Mouse (Mus musculus) forebrain, embryonic 13.5 days (tissue): Measurements from ENCODE around the gene Nkain1. TPM values are rescaled to one million over a fixed set of nuclear protein-coding genes. Genes with fewer than 3 reads are reported as not detected.

Experiments
- ATAC-seq: fragments of 200-750 bp; cut with Nextera tagmentation; 2 replicates; pipeline ENCODE4 v1.8.0; 2017
- H3K27ac ChIP-seq: fragments of 300-500 bp; sonication (generic); 2 replicates; pipeline ENCODE4 v1.5.1; 2015; ENCODE audit warnings: inconsistent platforms, mild to moderate bottlenecking, moderate library complexity
- H3K27me3 ChIP-seq: fragments of 300-500 bp; sonication (generic); 2 replicates; pipeline ENCODE4 v1.6.1; 2015; ENCODE audit warnings: mild to moderate bottlenecking, inconsistent platforms
- H3K36me3 ChIP-seq: fragments of 300-500 bp; sonication (generic); 2 replicates; pipeline ENCODE4 v1.6.1; 2015; ENCODE audit warnings: mild to moderate bottlenecking, inconsistent platforms; ENCODE audit not compliant: poor library complexity, severe bottlenecking
- H3K4me1 ChIP-seq: fragments of 300-500 bp; sonication (generic); 2 replicates; pipeline ENCODE4 v1.6.1; 2015; ENCODE audit warnings: inconsistent platforms
- H3K4me2 ChIP-seq: fragments of 300-500 bp; sonication (generic); 2 replicates; pipeline ENCODE4 v1.6.1; 2015; ENCODE audit warnings: inconsistent platforms, mild to moderate bottlenecking, moderate library complexity
- H3K4me3 ChIP-seq: fragments of 300-500 bp; sonication (generic); 2 replicates; pipeline ENCODE4 v1.5.1; 2015; ENCODE audit warnings: mild to moderate bottlenecking, inconsistent platforms
- H3K9ac ChIP-seq: fragments of 300-500 bp; sonication (generic); 2 replicates; pipeline ENCODE4 v1.6.1; 2015; ENCODE audit warnings: mild to moderate bottlenecking, inconsistent platforms
- H3K9me3 ChIP-seq: fragments of 300-500 bp; sonication (generic); replicated peaks from 2 replicates; pipeline ENCODE4 v1.6.1; 2016; ENCODE audit warnings: inconsistent platforms
- WGBS: fragments of 180-500 bp; shearing (Covaris S2); methylation state at CpG from one replicate; pipeline ENCODE4 v1.1.7; 2015; 5-methylcytosine and 5-hydroxymethylcytosine counted together
- polyA plus RNA-seq: library from polyadenylated mRNA; unstranded; fragments of >200 nt; fragmentation: Nextera tagmentation; extraction: Ambion mirVana; gene quantifications from 2 replicates; pipeline ENCODE4 v1.2.1, GENCODE M21; 2015

Gene Nkain1
- polyA plus RNA-seq: 4.9 and 5.4 TPM in 2 replicates

DNA sequence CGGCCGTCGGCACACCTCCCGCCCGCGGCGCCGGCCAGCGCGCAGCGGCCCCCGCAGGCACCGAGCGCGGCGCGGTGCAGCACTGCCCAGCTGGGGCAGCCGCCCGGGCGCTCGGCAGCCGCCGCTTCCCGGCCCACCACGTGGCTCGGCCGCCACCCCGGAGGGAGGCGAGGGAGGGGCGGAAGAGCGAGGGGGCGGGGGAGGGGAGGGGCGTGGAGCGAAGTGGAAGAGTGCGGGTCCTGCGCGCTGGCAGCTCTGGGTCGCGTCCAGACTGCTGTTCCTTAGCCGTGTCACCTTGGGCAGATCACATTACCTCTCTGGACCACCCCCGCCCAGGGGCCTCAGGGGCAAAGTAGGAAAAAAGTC is at the start of gene Nkain1:
Gene Nkain1, minus strand, starts transcription at position 126 of the 366 bp plus-strand sequence.
- 0% methylated on average over 22 of the region's 41 CpGs for WGBS
- peak within 1 kb of the TSS; percentile 80 for H3K4me2 ChIP-seq
- H3K4me3 ChIP-seq: peak within 1 kb of the TSS; percentile 74
- H3K9ac ChIP-seq: peak within 1 kb of the TSS; percentile 92
- peak; percentile 85 for ATAC-seq
- H3K4me1 ChIP-seq: peaks cover 44% of the 10 kb centered on the region
- no peaks in the 10 kb centered on the region for H3K36me3 ChIP-seq
- 0 out of 2 replicates have a peak, but pooled peaks cover 3% of the 10 kb centered on the region for H3K27me3 ChIP-seq
- no peaks in the 10 kb centered on the region for H3K9me3 ChIP-seq
- H3K27ac ChIP-seq: peak within 1 kb of the TSS; percentile 77

DNA sequence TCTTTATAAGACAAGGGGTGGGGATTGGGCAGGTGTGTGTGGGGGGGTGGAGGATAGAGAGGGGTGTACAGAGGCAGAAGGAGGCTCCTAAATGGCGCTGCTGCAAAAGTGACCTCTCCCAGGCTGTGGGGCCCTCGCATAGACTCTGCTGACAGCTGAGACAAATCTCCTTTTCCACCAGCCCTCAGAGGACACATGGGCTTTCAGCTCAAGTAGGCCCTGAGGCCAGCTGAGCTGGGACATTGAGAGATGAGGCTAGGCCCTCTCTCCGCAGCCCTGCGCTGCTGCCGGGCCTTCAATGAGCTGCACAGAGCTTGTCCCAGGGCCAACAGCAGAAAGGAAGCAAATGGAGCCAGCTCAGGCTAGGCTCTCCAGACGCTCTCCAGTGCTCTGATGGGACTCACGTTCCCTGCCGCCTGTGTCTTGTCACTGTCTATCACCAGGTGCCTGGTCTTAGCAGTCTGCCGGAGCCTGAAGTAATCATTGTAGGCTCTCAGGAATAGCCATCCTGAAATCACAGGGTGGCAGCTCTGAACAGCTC is 4.8 kb upstream of the Nkain1 start:
- no peak overlapping the region for H3K9ac ChIP-seq
- H3K9me3 ChIP-seq: no peaks in the 10 kb centered on the region
- H3K4me2 ChIP-seq: no peak overlapping the region
- WGBS: 78% methylated on average over 9 of the region's 9 CpGs
- no peaks in the 10 kb centered on the region for H3K36me3 ChIP-seq
- H3K27ac ChIP-seq: no peak overlapping the region
- H3K4me3 ChIP-seq: no peak overlapping the region
- ATAC-seq: no peak
- H3K4me1 ChIP-seq: 0 out of 2 replicates have a peak, but pooled peaks cover 4% of the 10 kb centered on the region
- H3K27me3 ChIP-seq: 0 out of 2 replicates have a peak, but pooled peaks cover 3% of the 10 kb centered on the region

DNA sequence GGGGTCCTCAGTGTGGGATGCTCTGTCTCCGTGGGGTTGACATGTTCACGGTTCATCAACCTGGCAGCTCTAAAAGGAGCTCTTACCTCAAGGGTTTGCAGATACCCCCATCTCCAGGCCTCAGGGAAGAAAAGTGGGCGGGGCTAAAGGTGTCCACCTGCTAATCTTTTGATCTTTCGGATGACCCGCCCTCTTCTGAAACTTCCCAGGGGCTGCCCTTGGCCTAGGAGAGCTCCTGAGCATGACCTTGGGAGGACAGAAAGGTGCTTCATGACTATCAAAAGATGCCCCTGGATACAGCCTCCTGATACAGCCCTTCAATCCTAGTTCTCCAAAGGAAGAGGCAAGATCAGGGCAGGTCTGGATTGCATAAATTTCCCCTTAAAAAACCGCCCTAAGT is 3.1 kb upstream of the Nkain1 start:
- Histone ChIP-seq H3K4me3 (no peak overlapping the region), H3K27me3 (0 out of 2 replicates have a peak, but pooled peaks cover 3% of the 10 kb centered on the region), H3K27ac (no peak overlapping the region), H3K9me3 (no peaks in the 10 kb centered on the region), H3K36me3 (no peaks in the 10 kb centered on the region), H3K9ac (no peak overlapping the region), H3K4me1 (peaks cover 16% of the 10 kb centered on the region), H3K4me2 (no peak overlapping the region)
- no peak for ATAC-seq
- WGBS: 64% methylated on average over 6 of the region's 6 CpGs

DNA sequence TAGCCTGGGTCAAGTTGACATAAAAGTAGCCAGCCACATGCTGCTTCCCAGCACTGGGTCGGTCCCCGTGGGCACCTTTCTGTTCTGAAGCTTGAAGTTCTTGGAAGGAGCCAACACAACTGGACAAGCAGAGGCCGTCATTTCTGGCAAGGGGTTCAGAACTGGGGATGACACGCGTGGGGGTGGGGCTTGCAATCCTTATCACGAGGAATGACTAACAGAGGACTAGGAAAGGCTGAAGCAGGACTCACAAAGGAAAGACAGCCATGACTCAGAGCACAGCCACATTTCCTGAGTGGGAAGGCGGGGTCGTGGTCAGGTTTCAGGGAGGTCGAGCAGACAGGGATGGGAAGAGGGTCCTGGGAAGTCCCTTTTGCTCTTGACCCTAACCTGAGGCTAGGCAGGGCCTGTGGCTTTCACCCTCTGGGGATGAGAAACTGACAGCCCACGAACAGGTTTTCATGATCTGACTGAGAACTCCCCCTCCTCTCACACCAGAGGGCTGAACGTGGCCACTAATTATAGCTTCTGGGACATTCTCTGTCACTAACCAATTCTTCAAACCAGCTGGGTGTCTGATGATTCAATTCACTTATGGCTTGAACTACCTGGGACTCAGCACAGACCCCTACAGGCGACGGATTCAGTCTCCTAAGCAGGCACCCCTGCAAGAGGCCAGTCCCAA is 2.4 kb upstream of the Nkain1 start:
- Histone ChIP-seq H3K9me3 (no peaks in the 10 kb centered on the region), H3K4me3 (no peak overlapping the region), H3K9ac (no peak overlapping the region), H3K4me1 (peaks cover 23% of the 10 kb centered on the region), H3K4me2 (no peak overlapping the region), H3K27me3 (0 out of 2 replicates have a peak, but pooled peaks cover 3% of the 10 kb centered on the region), H3K36me3 (no peaks in the 10 kb centered on the region), H3K27ac (no peak overlapping the region)
- no peak for ATAC-seq
- WGBS: 62% methylated on average over 13 of the region's 13 CpGs

DNA sequence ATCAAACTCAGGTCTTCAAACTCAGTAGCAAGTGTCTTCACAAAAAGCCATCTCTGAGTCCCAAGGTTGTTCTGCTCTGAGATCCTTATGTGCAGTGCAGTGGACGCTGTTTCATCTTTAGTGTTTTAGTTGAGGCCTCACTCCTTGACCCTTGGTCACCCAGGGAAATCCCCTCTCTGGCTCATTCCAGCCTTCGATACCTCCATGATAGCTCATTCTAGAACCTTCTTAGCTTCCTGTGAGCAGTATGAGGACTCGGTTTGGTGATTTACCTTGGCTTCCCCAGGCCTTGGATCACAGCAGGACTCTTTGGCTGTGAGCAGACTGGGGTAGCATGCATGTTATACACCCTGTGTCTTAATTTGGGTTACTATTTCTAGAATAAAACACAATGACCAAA is 1.6 kb upstream of the Nkain1 start:
- no peak for ATAC-seq
- Histone ChIP-seq H3K4me2 (no peak overlapping the region), H3K4me1 (peaks cover 31% of the 10 kb centered on the region), H3K36me3 (no peaks in the 10 kb centered on the region), H3K27me3 (0 out of 2 replicates have a peak, but pooled peaks cover 3% of the 10 kb centered on the region), H3K9ac (no peak overlapping the region), H3K4me3 (no peak overlapping the region), H3K27ac (no peak overlapping the region), H3K9me3 (no peaks in the 10 kb centered on the region)
- 81% methylated on average over 3 of the region's 3 CpGs for WGBS

DNA sequence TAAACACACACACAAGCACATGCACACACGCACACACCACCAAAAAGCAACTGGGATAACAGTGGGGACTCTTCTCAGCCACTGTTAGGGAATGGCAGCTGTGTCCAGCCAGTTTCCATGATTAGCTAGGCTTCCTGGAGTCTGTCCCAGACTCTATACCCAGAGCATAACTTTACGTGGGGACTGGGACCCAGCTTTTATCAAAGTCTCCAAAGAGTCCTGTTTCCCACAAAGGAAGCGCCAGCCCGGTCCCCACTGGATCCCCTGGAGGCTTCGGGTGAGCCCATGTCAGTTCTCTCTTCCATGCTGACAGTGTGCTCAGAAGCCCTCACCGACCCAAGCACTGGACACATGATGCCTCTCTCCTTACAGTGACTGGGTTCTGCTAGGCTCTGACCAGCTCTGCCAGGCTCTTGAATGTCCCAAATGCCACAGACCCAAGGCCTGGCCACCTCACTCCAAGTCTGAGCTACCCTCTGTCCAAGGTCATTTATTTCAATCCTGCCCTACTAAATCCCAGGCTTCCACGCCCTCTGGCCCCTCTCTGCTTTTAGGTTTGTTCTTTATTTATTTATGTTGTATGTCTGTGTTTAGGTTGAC is 988 bp upstream of the Nkain1 start:
- peaks cover 37% of the 10 kb centered on the region for H3K4me1 ChIP-seq
- 79% methylated on average over 7 of the region's 7 CpGs for WGBS
- ATAC-seq: no peak
- H3K9me3 ChIP-seq: no peaks in the 10 kb centered on the region
- H3K36me3 ChIP-seq: no peaks in the 10 kb centered on the region
- no peak overlapping the region for H3K4me3 ChIP-seq
- H3K4me2 ChIP-seq: no peak overlapping the region
- H3K9ac ChIP-seq: no peak overlapping the region
- 0 out of 2 replicates have a peak, but pooled peaks cover 3% of the 10 kb centered on the region for H3K27me3 ChIP-seq
- H3K27ac ChIP-seq: no peak overlapping the region

DNA sequence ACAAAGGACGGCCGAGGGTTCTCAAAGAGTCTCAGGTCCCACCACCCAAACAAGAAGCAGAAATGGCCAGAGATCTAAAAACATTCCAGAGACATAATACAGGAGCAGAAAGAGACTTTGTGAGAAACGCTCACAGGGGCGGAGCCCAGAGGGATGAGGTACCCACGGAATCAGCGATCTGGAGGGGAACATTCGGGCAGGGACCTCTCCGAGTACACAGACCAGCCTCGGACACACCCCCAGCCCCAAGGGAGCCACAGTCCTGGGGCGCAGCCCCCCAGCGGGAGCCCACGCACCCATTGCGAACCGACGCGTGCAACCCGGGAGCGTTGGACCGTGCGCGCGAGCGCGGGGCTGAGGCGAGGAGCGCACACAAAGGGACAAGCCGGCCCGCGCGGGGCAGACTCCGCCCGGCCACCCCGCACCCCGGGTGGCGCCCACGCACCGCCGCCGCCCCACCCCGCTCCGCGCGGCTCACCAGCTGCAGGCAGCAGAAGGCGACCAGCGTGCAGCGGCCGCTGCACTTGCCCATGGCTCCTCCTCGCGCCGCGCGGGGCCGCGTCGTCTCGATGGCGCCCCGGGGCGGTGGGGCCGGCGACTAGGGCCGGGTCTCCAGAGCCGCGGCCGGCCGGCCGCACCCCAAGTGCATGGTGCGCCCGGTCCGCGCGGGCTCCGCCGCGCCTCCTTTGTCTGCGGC is 474 bp downstream of the Nkain1 start:
- Histone ChIP-seq H3K27ac (peak overlapping the region; percentile 77), H3K9me3 (no peaks in the 10 kb centered on the region), H3K36me3 (no peaks in the 10 kb centered on the region), H3K4me1 (peaks cover 50% of the 10 kb centered on the region), H3K9ac (peak overlapping the region; percentile 92), H3K27me3 (0 out of 2 replicates have a peak, but pooled peaks cover 3% of the 10 kb centered on the region), H3K4me3 (peak overlapping the region; percentile 74), H3K4me2 (peak overlapping the region; percentile 80)
- under 1% methylated on average over 25 of the region's 76 CpGs for WGBS
- peak; percentile 65 for ATAC-seq

DNA sequence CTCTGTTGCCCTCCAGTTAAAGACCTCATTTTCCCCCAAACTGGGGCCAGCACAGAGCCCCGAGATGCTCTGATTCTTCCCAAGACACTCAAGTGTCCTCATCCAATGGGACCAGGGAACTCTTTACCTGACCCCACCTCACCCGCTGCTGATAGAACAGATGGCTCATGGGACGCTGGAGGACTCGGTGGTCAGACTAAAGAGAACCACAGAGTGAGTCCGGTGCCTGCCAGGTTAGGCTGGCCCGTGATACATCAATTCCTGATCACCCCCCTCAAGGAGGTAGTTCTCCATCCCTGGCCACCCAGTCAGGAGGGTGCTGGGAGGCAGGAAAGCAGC is 992 bp downstream of the Nkain1 start:
- Histone ChIP-seq H3K9me3 (no peaks in the 10 kb centered on the region), H3K36me3 (no peaks in the 10 kb centered on the region), H3K9ac (peak overlapping the region; percentile 92), H3K27ac (peak overlapping the region; percentile 77), H3K4me3 (peak overlapping the region; percentile 74), H3K4me1 (peaks cover 55% of the 10 kb centered on the region), H3K27me3 (0 out of 2 replicates have a peak, but pooled peaks cover 3% of the 10 kb centered on the region), H3K4me2 (peak overlapping the region; percentile 80)
- WGBS: under 1% methylated on average over 6 of the region's 6 CpGs
- peak; percentile 11; the same call in 1 of the 2 replicates for ATAC-seq

DNA sequence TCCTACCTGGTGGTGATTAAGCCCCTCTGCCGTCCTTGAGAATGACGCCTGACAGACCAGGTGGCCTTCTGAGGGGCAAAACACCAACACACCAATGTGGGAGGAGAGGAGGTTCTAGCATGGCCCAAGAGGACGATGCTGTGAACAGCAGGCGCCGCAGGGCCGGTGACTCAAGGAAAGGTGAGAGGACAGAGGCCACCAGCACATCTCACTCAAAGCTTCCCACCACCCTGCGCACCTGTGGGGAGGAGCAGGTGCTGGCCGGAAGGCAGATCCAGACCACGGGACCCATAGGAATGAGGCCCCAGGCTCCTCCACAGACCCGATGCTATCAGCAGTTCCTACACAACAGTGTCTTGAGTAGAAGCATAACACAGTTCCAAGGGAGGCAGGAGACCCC is 1.4 kb downstream of the Nkain1 start:
- Histone ChIP-seq H3K4me3 (peak overlapping the region; percentile 74), H3K9me3 (no peaks in the 10 kb centered on the region), H3K36me3 (no peaks in the 10 kb centered on the region), H3K9ac (peak overlapping the region; percentile 92), H3K27ac (peak overlapping the region; percentile 77), H3K4me1 (peaks cover 59% of the 10 kb centered on the region), H3K4me2 (peak overlapping the region; percentile 80), H3K27me3 (0 out of 2 replicates have a peak, but pooled peaks cover 3% of the 10 kb centered on the region)
- ATAC-seq: no peak
- 30% methylated on average over 10 of the region's 10 CpGs for WGBS

DNA sequence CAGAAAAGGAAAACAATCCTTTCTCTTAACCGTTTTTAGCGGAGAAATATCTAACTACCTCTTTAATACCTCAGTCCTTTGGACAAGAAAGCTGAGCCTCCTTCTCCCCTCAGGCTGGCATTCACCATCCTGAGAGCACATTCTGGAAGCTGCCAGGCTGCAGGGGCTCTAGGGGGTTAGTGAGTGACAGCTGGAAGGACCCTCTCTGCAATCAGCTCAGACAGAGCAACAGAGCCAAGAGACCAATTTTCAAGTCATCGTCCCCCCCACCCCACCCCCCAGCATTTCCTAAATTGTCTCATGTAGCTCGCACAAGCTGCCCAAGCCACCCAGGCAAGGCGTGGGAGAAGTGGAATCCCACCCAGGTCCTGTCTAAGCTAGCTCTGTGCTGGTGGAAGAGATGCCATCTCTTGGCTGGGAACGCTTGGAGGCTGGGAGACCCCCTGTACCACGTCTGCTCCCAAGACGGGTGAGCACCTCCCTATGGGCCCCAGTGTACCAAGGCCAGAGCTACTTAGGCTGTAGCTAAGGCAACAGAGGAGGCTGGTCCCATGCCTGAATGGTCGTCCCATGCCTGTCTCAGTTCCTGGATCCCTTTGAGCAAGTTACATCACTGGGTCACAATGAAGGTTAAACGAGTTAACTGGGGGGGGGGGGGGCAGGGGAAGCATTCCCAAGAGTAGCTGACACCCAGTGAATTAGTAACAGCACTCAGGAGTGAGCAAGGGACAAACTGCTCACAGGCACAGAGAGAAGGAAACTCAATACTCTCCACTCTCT is 2.8 kb downstream of the Nkain1 start:
- ATAC-seq: peak; percentile 42
- Histone ChIP-seq H3K4me1 (peaks cover 62% of the 10 kb centered on the region), H3K4me2 (peak overlapping the region; percentile 80), H3K9me3 (no peaks in the 10 kb centered on the region), H3K9ac (peak overlapping the region; percentile 47; the same call in 1 of the 2 replicates), H3K27ac (peak overlapping the region; percentile 69), H3K36me3 (no peaks in the 10 kb centered on the region), H3K27me3 (0 out of 2 replicates have a peak, but pooled peaks cover 3% of the 10 kb centered on the region), H3K4me3 (peak overlapping the region; percentile 11; the same call in 1 of the 2 replicates)
- 15% methylated on average over 10 of the region's 10 CpGs for WGBS
